Mouse (Mus musculus) C2C12 (cell line): ENCODE measurements around the gene Gm3239. TPM values are rescaled to one million over a fixed set of nuclear protein-coding genes. Genes with fewer than 3 reads are reported as not detected.
"Not testable (repeated sequence)": the region's sequence is repeated elsewhere in the genome, so short reads cannot be mapped to it uniquely, and the experiment has no call there.

Experiments used
- H3K27me3 ChIP-seq: one replicate; pipeline ENCODE4 v1.6.1; 2011; ENCODE audit not compliant: control insufficient read depth, insufficient read depth, insufficient read length
- H3K36me3 ChIP-seq: one replicate; pipeline ENCODE4 v1.6.1; 2011; ENCODE audit not compliant: control insufficient read depth, insufficient read depth
- H3K4me3 ChIP-seq: one replicate; pipeline ENCODE4 v1.5.1; 2011; ENCODE audit warnings: mild to moderate bottlenecking, control low read depth; ENCODE audit not compliant: poor library complexity, insufficient read depth, severe bottlenecking
- H3K79me2 ChIP-seq: one replicate; pipeline ENCODE4 v1.6.1; 2011; ENCODE audit not compliant: control insufficient read depth, insufficient read depth
- H3K79me3 ChIP-seq: one replicate; pipeline ENCODE4 v1.6.1; 2011; ENCODE audit warnings: low read depth, control low read depth
- H3ac ChIP-seq: one replicate; pipeline ENCODE3; 2011; ENCODE audit warnings: low read depth; ENCODE audit not compliant: control insufficient read depth, insufficient read length
- long read RNA-seq, 2 experiments: library from polyadenylated mRNA; unstranded; transcript quantifications; one replicate each; pipeline ENCODE4 v2.0.0; 2019 to 2020
- polyA plus RNA-seq: library from polyadenylated mRNA; unstranded; fragments of >200 nt; fragmentation: generic; extraction: Trizol; gene quantifications from one replicate; pipeline ENCODE4 v1.2.1, GENCODE M21; 2012; ENCODE audit warnings: missing spikeins

Gm3239 gene
- polyA plus RNA-seq: not detected
- long read RNA-seq, experiment 1: 0 reads
- long read RNA-seq, experiment 2: 0 reads

DNA sequence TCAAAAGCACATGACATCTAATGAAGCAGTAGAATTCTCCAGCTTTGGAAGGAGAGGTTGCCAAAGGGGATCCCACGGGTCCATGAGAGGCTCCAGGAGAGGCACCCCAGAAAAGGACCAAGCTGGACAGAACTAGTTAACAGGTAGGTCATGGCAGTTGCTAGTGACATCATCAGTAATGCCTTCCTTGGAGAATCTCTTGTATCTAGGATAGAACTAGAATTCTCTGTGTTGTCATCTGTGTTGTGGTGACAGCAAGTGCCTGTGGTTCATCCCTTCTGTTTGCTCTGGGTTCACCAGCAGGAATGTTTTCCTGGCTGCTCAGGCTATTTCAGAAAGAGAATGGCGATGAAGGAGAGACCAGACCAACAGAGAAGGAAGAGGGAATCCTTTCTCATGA is at the start of gene Gm3239:
Gene Gm3239 (plus strand): TSS at position 301 of the 400 bp plus-strand sequence.
- H3K27me3 ChIP-seq, H3K79me2 ChIP-seq, H3ac ChIP-seq, H3K79me3 ChIP-seq, H3K36me3 ChIP-seq, H3K4me3 ChIP-seq: not testable (repeated sequence)

DNA sequence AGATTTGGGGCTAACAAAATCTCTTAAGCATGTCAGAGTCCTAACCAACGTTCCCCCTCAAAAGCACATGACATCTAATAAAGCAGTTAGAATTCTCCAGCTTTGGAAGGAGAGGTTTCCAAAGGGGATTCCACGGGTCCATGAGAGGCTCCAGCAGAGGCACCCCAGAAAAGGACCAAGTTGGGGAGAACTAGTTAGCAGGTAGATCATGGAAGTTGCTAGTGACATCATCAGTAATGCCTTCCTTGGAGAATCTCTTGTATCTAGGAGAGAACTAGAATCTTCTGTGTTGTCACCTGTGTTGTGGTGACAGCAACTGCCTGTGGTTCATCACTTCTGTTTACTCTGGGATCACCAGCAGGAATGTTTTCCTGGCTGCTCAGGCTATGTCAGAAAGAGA is 31.9 kb upstream of the Gm3239 start, which contains the start of gene Gm8159:
Gene Gm8159 (plus strand): TSS at position 301 of the 400 bp plus-strand sequence.
- not testable (repeated sequence) for H3K27me3 ChIP-seq, H3ac ChIP-seq, H3K79me3 ChIP-seq, H3K36me3 ChIP-seq, H3K79me2 ChIP-seq, H3K4me3 ChIP-seq

DNA sequence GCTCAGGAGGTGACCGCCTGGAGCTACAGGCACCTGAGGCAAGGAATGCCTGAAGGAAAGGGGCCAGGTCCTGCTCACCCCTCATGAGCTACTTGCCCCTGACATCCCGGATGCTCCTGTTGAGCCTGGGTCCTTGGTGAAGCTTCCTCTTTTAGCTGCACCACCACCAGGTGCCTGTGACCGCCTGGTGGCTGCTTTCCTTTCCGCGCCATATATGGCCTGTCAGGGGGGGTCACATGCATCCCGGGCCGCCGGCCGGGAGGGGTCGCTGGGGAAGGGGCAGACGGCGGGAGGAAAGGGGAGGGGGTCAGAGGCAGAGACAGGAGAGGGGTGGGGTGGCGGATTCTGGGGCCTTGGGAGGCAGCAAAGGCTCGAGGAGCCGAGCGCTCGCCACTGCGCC is 14.7 kb upstream of the Gm3239 start:
- H3ac ChIP-seq, H3K36me3 ChIP-seq, H3K27me3 ChIP-seq, H3K4me3 ChIP-seq, H3K79me2 ChIP-seq, H3K79me3 ChIP-seq: not testable (repeated sequence)

DNA sequence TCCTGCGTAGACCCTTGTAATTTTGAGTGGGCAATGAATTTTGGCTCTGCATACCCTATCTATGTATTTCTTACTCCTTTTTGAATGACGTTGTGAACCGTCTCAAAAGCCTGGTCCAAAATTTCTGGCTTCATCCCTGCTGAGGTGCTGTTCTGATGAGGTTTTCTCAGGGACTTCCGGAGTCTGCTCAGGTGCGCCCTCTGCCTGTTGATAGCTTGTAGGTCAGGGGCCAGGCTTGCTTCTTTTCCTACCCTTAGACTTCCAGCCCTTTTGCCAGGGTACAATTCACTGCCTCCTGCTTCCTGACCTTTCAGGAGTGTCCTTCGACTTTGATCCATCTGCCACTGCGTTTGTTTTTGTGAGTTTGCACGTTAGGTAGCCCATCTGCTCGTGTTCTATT is 13.7 kb upstream of the Gm3239 start:
- not testable (repeated sequence) for H3K4me3 ChIP-seq, H3K79me2 ChIP-seq, H3ac ChIP-seq, H3K27me3 ChIP-seq, H3K36me3 ChIP-seq, H3K79me3 ChIP-seq

DNA sequence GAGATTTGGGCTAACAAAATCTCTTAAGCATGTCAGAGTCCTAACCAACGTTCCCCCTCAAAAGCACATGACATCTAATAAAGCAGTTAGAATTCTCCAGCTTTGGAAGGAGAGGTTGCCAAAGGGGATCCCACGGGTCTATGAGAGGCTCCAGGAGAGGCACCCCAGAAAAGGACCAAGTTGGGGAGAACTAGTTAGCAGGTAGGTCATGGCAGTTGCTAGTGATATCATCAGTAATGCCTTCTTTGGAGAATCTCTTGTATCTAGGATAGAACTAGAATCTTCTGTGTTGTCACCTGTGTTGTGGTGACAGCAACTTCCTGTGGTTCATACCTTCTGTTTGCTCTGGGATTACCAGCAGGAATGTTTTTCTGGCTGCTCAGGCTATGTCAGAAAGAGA is 44.9 kb downstream of the Gm3239 start, which contains the start of gene Gm7876:
Gene Gm7876 (plus strand): TSS at position 301 of the 400 bp plus-strand sequence.
- not testable (repeated sequence) for H3K36me3 ChIP-seq, H3ac ChIP-seq, H3K4me3 ChIP-seq, H3K79me2 ChIP-seq, H3K79me3 ChIP-seq, H3K27me3 ChIP-seq

Other genes with a start within 250 kb of the Gm3239 start
- gene Gm3164, start 248.7 kb upstream of the Gm3239 start, polyA plus RNA-seq: not detected
- not detected for gene Gm3173, start 233.2 kb upstream of the Gm3239 start, polyA plus RNA-seq
- not detected for gene Gm3182, start 182.4 kb upstream of the Gm3239 start, polyA plus RNA-seq
- gene Gm3047, start 108.8 kb upstream of the Gm3239 start, polyA plus RNA-seq: not detected
- not detected for gene Gm8159, start 31.8 kb upstream of the Gm3239 start, polyA plus RNA-seq
- not detected for gene Gm7876, start 45.0 kb downstream of the Gm3239 start, polyA plus RNA-seq
- gene Gm3252, start 62.6 kb downstream of the Gm3239 start, polyA plus RNA-seq: not detected
- not detected for gene Gm9602, start 112.1 kb downstream of the Gm3239 start, polyA plus RNA-seq
- gene Gm3269, start 173.9 kb downstream of the Gm3239 start, polyA plus RNA-seq: not detected
- gene Gm3264, start 191.4 kb downstream of the Gm3239 start, polyA plus RNA-seq: not detected
- not detected for gene Gm3278, start 228.2 kb downstream of the Gm3239 start, polyA plus RNA-seq